Mouse (Mus musculus) spleen, postnatal 36 days (tissue): ENCODE results near the gene Neurl1b.

Experiments
- DNase-seq, 2 experiments: peaks; one replicate each; pipeline ENCODE4 v3.0.0; 2022; ENCODE audit warnings: low spot score in 2 of 2, mixed read lengths in 1 of 2

The Neurl1b gene

GRCm38 (mm10) chr17:26490910-26491309, 76.3 kb downstream of the Neurl1b start:
- no peak for DNase-seq

- DNase-seq = no peak
Measured at GRCm38 (mm10) chr17:26492246-26492645, 77.6 kb downstream of the Neurl1b start.

GRCm38 (mm10) chr17:26494642-26495468, 80.2 kb downstream of the Neurl1b start:
- DNase-seq = no peak
